Mouse (Mus musculus) kidney, postnatal 14 days (tissue): ENCODE results near the gene Syn2.
A peak's percentile ranks its signal among the peaks of the same experiment; 100 is the strongest.
"Not testable (repeated sequence)": the region's sequence is repeated elsewhere in the genome, so short reads cannot be mapped to it uniquely, and the experiment has no call there.

Source experiments
- DNase-seq: peaks from one replicate; pipeline ENCODE4 v3.0.0; 2022; ENCODE audit warnings: mixed read lengths

Syn2 gene

GRCm38 (mm10) chr6:115178826-115179225 lies 44.1 kb downstream of the Syn2 start:
- peak; percentile 64 for DNase-seq

GRCm38 (mm10) chr6:115181094-115181493 lies 46.4 kb downstream of the Syn2 start:
- DNase-seq = no peak

GRCm38 (mm10) chr6:115191111-115191510 lies 56.4 kb downstream of the Syn2 start:
- DNase-seq = peak; percentile 41

- no peak for DNase-seq
Observed at GRCm38 (mm10) chr6:115200753-115201152, 66.1 kb downstream of the Syn2 start.

- DNase-seq = no peak
Observed at GRCm38 (mm10) chr6:115203029-115203428, 68.3 kb downstream of the Syn2 start.

- no peak for DNase-seq
Observed at GRCm38 (mm10) chr6:115210187-115210586, 75.5 kb downstream of the Syn2 start.

- no peak for DNase-seq
Observed at GRCm38 (mm10) chr6:115210820-115211219, 76.1 kb downstream of the Syn2 start.

- no peak for DNase-seq
Observed at GRCm38 (mm10) chr6:115212132-115212903, 77.6 kb downstream of the Syn2 start.

GRCm38 (mm10) chr6:115213129-115213528 lies 78.4 kb downstream of the Syn2 start:
- DNase-seq = peak; percentile 36

GRCm38 (mm10) chr6:115221215-115221641 lies 86.5 kb downstream of the Syn2 start:
- no peak for DNase-seq

- DNase-seq = no peak
Observed at GRCm38 (mm10) chr6:115225519-115225918, 90.8 kb downstream of the Syn2 start.

GRCm38 (mm10) chr6:115227043-115227442 lies 92.3 kb downstream of the Syn2 start, which contains the start of gene Gm17482:
TSS of gene Gm17482 (plus strand) at chr6:115227343.
- no peak for DNase-seq

GRCm38 (mm10) chr6:115227529-115227928 lies 92.8 kb downstream of the Syn2 start:
- peak; percentile 83 for DNase-seq

GRCm38 (mm10) chr6:115230557-115230956 lies 95.9 kb downstream of the Syn2 start:
- DNase-seq = no peak

GRCm38 (mm10) chr6:115231836-115232235 lies 97.1 kb downstream of the Syn2 start:
- DNase-seq = no peak

- no peak for DNase-seq
Observed at GRCm38 (mm10) chr6:115232562-115232961, 97.9 kb downstream of the Syn2 start.

GRCm38 (mm10) chr6:115238031-115239027 lies 103.6 kb downstream of the Syn2 start:
- DNase-seq = no peak

- DNase-seq = no peak
Observed at GRCm38 (mm10) chr6:115239335-115239734, 104.6 kb downstream of the Syn2 start.

- not testable (repeated sequence) for DNase-seq
Observed at GRCm38 (mm10) chr6:115240431-115240830, 105.7 kb downstream of the Syn2 start.

- DNase-seq = no peak
Observed at GRCm38 (mm10) chr6:115241131-115241699, 106.5 kb downstream of the Syn2 start.

- DNase-seq = no peak
Observed at GRCm38 (mm10) chr6:115241939-115242338, 107.2 kb downstream of the Syn2 start.

- DNase-seq = no peak
Observed at GRCm38 (mm10) chr6:115244222-115244621, 109.5 kb downstream of the Syn2 start.

GRCm38 (mm10) chr6:115245500-115246058 lies 110.9 kb downstream of the Syn2 start:
- DNase-seq = no peak
